Comparison of ENCODE assay signal across 9 mouse cellular contexts in genomic region chr14:52123918-52124317, GRCm38 (mm10). TPM values are rescaled to one million over a fixed set of nuclear protein-coding genes. Genes with fewer than 3 reads are reported as not detected.
DNase-seq lines count a peak whose midpoint lies in the region; ATAC-seq lines count a peak whose summit lies in the region.
"Had no signal": no experiment of that assay in that cellular context is flagged by ENCODE, and none has a peak within 500 bp of the region (broad histone marks: within the 10 kb centered on the region; RNA-seq: fewer than 3 reads in every experiment).

No protein-coding gene starts in this region.

- no peaks in the 10 kb centered on the region for H3K27me3 ChIP-seq in hindbrain, embryonic 14.5 days (ENCODE audit: control insufficient read depth, insufficient read depth, low read length)
- peaks cover 12% of the 10 kb centered on the region; the same call in 1 of the 2 replicates for H3K27me3 ChIP-seq in hindbrain, embryonic 13.5 days
- peaks cover 17% of the 10 kb centered on the region for H3K27me3 ChIP-seq in embryonic facial prominence, embryonic 10.5 days (replicated peaks; ENCODE audit: low read depth, poor library complexity, severe bottlenecking)

- H3K9ac ChIP-seq in hindbrain, embryonic 14.5 days, result no peak overlapping the region
- H3K9ac ChIP-seq in hindbrain, embryonic 13.5 days, result no peak overlapping the region

- 27% methylated on average over 4 of the region's 4 CpGs for WGBS in hindbrain, embryonic 14.5 days
- 21% methylated on average over 4 of the region's 4 CpGs for WGBS in hindbrain, embryonic 13.5 days
- 22% methylated on average over 4 of the region's 4 CpGs for WGBS in embryonic facial prominence, embryonic 10.5 days

- H3K4me2 ChIP-seq in hindbrain, embryonic 14.5 days (replicated peaks), result no peak overlapping the region
- H3K4me2 ChIP-seq in hindbrain, embryonic 13.5 days, result no peak overlapping the region

- DNase-seq in hindbrain, embryonic 14.5 days (ENCODE audit: low spot score), result peak; percentile 78
- peak; percentile 86 for DNase-seq in adrenal gland, postnatal 10 days
- peak; percentile 78 for DNase-seq in embryonic facial prominence, embryonic 10.5 days (ENCODE audit: low spot score)
- DNase-seq in heart, postnatal 14 days, result peak; percentile 65 to 81
- peak; percentile 76 to 80 for DNase-seq in left cerebral cortex, postnatal 14 days (ENCODE audit: low spot score in 2 of 2)
- peak; percentile 62 to 78 for DNase-seq in natural killer cell, adult 2 months (ENCODE audit: low spot score in 2 of 2)
- peak; percentile 72 for DNase-seq in thymus, postnatal 0 days (ENCODE audit: low spot score)

- no peak overlapping the region for H3K4me3 ChIP-seq in hindbrain, embryonic 14.5 days (replicated peaks; ENCODE audit: low read length)
- H3K4me3 ChIP-seq in hindbrain, embryonic 13.5 days, result no peak overlapping the region
- H3K4me3 ChIP-seq in embryonic facial prominence, embryonic 10.5 days, result no peak overlapping the region
- H3K4me3 ChIP-seq: myocyte had no signal

- H3K9me3 ChIP-seq in hindbrain, embryonic 14.5 days (ENCODE audit: control insufficient read depth, low read length), result no peaks in the 10 kb centered on the region
- no peaks in the 10 kb centered on the region for H3K9me3 ChIP-seq in hindbrain, embryonic 13.5 days
- no peaks in the 10 kb centered on the region for H3K9me3 ChIP-seq in embryonic facial prominence, embryonic 10.5 days

- ATAC-seq in hindbrain, embryonic 14.5 days (ENCODE audit: low FRiP score), result 0 out of 2 replicates have a peak, but pooled peaks have one; percentile 32
- ATAC-seq in hindbrain, embryonic 13.5 days (ENCODE audit: low FRiP score), result no peak

- H3K4me1 ChIP-seq in hindbrain, embryonic 14.5 days (replicated peaks; ENCODE audit: control insufficient read depth, insufficient read depth, low read length), result no peaks in the 10 kb centered on the region
- peaks cover 3% of the 10 kb centered on the region for H3K4me1 ChIP-seq in hindbrain, embryonic 13.5 days (replicated peaks)
- H3K4me1 ChIP-seq in embryonic facial prominence, embryonic 10.5 days, result peaks cover 12% of the 10 kb centered on the region

- intact Hi-C loops in heart, postnatal 14 days (cut with DNase I), result loop anchor here (2.0 to 5.0 kb wide), 2 partner anchors 73 to 215 kb away; partner anchors contain the start of gene Supt16
- intact Hi-C loops in left cerebral cortex, postnatal 14 days (cut with DNase I), result loop anchor here (5.0 kb wide), 1 partner anchor 73 kb away; the partner anchor contains the start of gene Supt16

- H3K36me3 ChIP-seq in hindbrain, embryonic 14.5 days (replicated peaks; ENCODE audit: control insufficient read depth, insufficient read depth), result no peaks in the 10 kb centered on the region
- no peaks in the 10 kb centered on the region for H3K36me3 ChIP-seq in hindbrain, embryonic 13.5 days
- no peaks in the 10 kb centered on the region for H3K36me3 ChIP-seq in embryonic facial prominence, embryonic 10.5 days (replicated peaks)

- no peak overlapping the region for H3K27ac ChIP-seq in hindbrain, embryonic 14.5 days
- H3K27ac ChIP-seq in hindbrain, embryonic 13.5 days, result no peak overlapping the region
- no peak overlapping the region for H3K27ac ChIP-seq in embryonic facial prominence, embryonic 10.5 days (replicated peaks)

RNA-seq across cellular contexts. Expression of gene Rpgrip1, which starts 13.4 kb away (rescaled TPM):
- polyA plus RNA-seq in hindbrain, embryonic 14.5 days (2014; fragmentation: Nextera tagmentation; extraction: Ambion mirVana), result 31.1 and 41.6 TPM in 2 replicates
- 51.5 and 54.6 TPM in 2 replicates for polyA plus RNA-seq in hindbrain, embryonic 13.5 days (2015; fragmentation: Nextera tagmentation; extraction: Ambion mirVana)
- 1 to 10 TPM in 1 of 2 experiments, under 1 TPM in 1; 0.42 to 1.3 TPM for total RNA-seq in adrenal gland, postnatal 10 days (2021)
- polyA plus RNA-seq in embryonic facial prominence, embryonic 10.5 days (2016; fragmentation: Nextera tagmentation; extraction: Ambion mirVana), result 129 and 133 TPM in 2 replicates
- total RNA-seq in heart, postnatal 14 days (2021), result under 1 TPM; 0.17 to 0.53 TPM
- 1 to 10 TPM in 1 of 2 experiments, under 1 TPM in 1; 0.88 to 2.2 TPM for total RNA-seq in left cerebral cortex, postnatal 14 days (2021)
- 87.6 and 94.0 TPM in 2 replicates for polyA plus RNA-seq in thymus, postnatal 0 days (2015; fragmentation: Nextera tagmentation; extraction: Ambion mirVana)

RNA-seq across cellular contexts. Expression of gene Hnrnpc, which starts 20.1 kb away (rescaled TPM):
- polyA plus RNA-seq in hindbrain, embryonic 14.5 days (2014; fragmentation: Nextera tagmentation; extraction: Ambion mirVana), result 447 and 451 TPM in 2 replicates
- 623 and 652 TPM in 2 replicates for polyA plus RNA-seq in hindbrain, embryonic 13.5 days (2015; fragmentation: Nextera tagmentation; extraction: Ambion mirVana)
- 100 to 1,000 TPM; 186 TPM for total RNA-seq in adrenal gland, postnatal 10 days (2021)
- polyA plus RNA-seq in embryonic facial prominence, embryonic 10.5 days (2016; fragmentation: Nextera tagmentation; extraction: Ambion mirVana), result 893 and 906 TPM in 2 replicates
- total RNA-seq in heart, postnatal 14 days (2021), result 100 to 1,000 TPM; 118 to 137 TPM
- 100 to 1,000 TPM; 194 to 206 TPM for total RNA-seq in left cerebral cortex, postnatal 14 days (2021)
- polyA plus RNA-seq in thymus, postnatal 0 days (2015; fragmentation: Nextera tagmentation; extraction: Ambion mirVana), result 536 and 645 TPM in 2 replicates
